Mouse (Mus musculus) C2C12 (cell line): Measurements from ENCODE around the gene Hfe.

ENCODE experiments used
- CEBPB ChIP-seq: IDR thresholded peaks from one replicate; pipeline ENCODE4 v1.6.1; 2011; ENCODE audit warnings: low read depth, mild to moderate bottlenecking, control low read depth, moderate library complexity
- CTCF ChIP-seq: IDR thresholded peaks from one replicate; pipeline ENCODE4 v1.5.1; 2011; ENCODE audit not compliant: control insufficient read depth, insufficient read depth, insufficient read length
- MYOG ChIP-seq: IDR thresholded peaks from one replicate; pipeline ENCODE4 v1.6.1; 2011; ENCODE audit not compliant: control insufficient read depth, insufficient read length; ENCODE audit errors: extremely low read depth
- USF1 ChIP-seq: IDR thresholded peaks from one replicate; pipeline ENCODE4 v1.6.1; 2011; ENCODE audit warnings: low read depth, mild to moderate bottlenecking, control low read depth, moderate library complexity

DNA sequence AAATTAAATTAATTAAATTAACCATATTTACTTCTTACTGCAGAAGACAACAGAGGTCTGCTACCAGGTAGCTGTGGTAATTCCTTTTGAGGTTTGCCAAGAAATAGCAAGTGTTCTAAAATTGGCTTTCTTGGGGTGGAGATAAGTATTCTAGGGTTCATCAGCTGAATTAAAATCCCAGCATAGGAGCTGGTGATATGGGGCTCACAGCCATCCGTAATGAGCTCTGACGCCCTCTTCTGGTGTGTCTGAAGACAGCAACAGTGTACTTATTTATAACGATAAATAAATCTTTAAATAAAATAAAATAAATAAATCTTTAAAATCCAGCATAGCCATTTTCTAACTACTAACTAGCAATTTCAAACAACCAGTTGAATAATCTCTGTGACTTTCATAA, 10.9 kb downstream of the Hfe start:
- TF ChIP-seq CEBPB (no peak), CTCF (no peak), USF1 (no peak), MYOG (no peak)
